In genomic region chr3:58621066-58621465, GRCm38 (mm10) we compare ENCODE assay signal across 28 mouse cellular contexts. TPM values are rescaled to one million over a fixed set of nuclear protein-coding genes. Genes with fewer than 3 reads are reported as not detected.
A peak's percentile ranks its signal among the peaks of the same experiment; 100 is the strongest.
DNase-seq lines count a peak whose midpoint lies in the region; ATAC-seq and TF ChIP-seq lines count a peak whose summit lies in the region.
"Had no signal": no experiment of that assay in that cellular context is flagged by ENCODE, and none has a peak within 500 bp of the region (broad histone marks: within the 10 kb centered on the region; RNA-seq: fewer than 3 reads in every experiment).

No protein-coding gene starts in this region.

- no peak overlapping the region for H3K4me2 ChIP-seq in midbrain, embryonic 11.5 days
- no peak overlapping the region for H3K4me2 ChIP-seq in midbrain, embryonic 13.5 days (replicated peaks)
- H3K4me2 ChIP-seq: embryonic facial prominence, embryonic 12.5 days; embryonic facial prominence, embryonic 15.5 days; forebrain, embryonic 12.5 days; forebrain, embryonic 15.5 days; heart, embryonic 11.5 days; hindbrain, embryonic 12.5 days; hindbrain, embryonic 15.5 days had no signal

- H3K36me3 ChIP-seq in midbrain, embryonic 11.5 days (ENCODE audit: control insufficient read depth, insufficient read depth, low read length), result no peaks in the 10 kb centered on the region
- no peaks in the 10 kb centered on the region for H3K36me3 ChIP-seq in midbrain, embryonic 13.5 days
- H3K36me3 ChIP-seq: embryonic facial prominence, embryonic 12.5 days; embryonic facial prominence, embryonic 15.5 days; forebrain, embryonic 12.5 days; forebrain, embryonic 15.5 days; hindbrain, embryonic 12.5 days; hindbrain, embryonic 15.5 days had no signal

- no peaks in the 10 kb centered on the region for H3K9me3 ChIP-seq in midbrain, embryonic 11.5 days (ENCODE audit: control insufficient read depth, low read length)
- no peaks in the 10 kb centered on the region for H3K9me3 ChIP-seq in midbrain, embryonic 13.5 days
- H3K9me3 ChIP-seq: embryonic facial prominence, embryonic 12.5 days; embryonic facial prominence, embryonic 15.5 days; forebrain, embryonic 12.5 days; forebrain, embryonic 15.5 days; hindbrain, embryonic 12.5 days; hindbrain, embryonic 15.5 days had no signal

- H3K9ac ChIP-seq in midbrain, embryonic 11.5 days (ENCODE audit: low read length), result no peak overlapping the region
- H3K9ac ChIP-seq in midbrain, embryonic 13.5 days (replicated peaks), result no peak overlapping the region
- H3K9ac ChIP-seq: embryonic facial prominence, embryonic 12.5 days; embryonic facial prominence, embryonic 15.5 days; forebrain, embryonic 12.5 days; forebrain, embryonic 15.5 days; hindbrain, embryonic 12.5 days; hindbrain, embryonic 15.5 days had no signal

- no peaks in the 10 kb centered on the region for H3K27me3 ChIP-seq in midbrain, embryonic 11.5 days (ENCODE audit: control insufficient read depth, insufficient read depth, low read length)
- no peaks in the 10 kb centered on the region for H3K27me3 ChIP-seq in midbrain, embryonic 13.5 days
- H3K27me3 ChIP-seq: embryonic facial prominence, embryonic 12.5 days; embryonic facial prominence, embryonic 15.5 days; forebrain, embryonic 12.5 days; forebrain, embryonic 15.5 days; hindbrain, embryonic 12.5 days; hindbrain, embryonic 15.5 days had no signal

- no peaks in the 10 kb centered on the region for H3K4me1 ChIP-seq in midbrain, embryonic 11.5 days (ENCODE audit: control insufficient read depth, insufficient read depth, low read length)
- H3K4me1 ChIP-seq in midbrain, embryonic 13.5 days (replicated peaks), result 0 out of 2 replicates have a peak, but pooled peaks cover 5% of the 10 kb centered on the region
- H3K4me1 ChIP-seq: embryonic facial prominence, embryonic 12.5 days; embryonic facial prominence, embryonic 15.5 days; forebrain, embryonic 12.5 days; forebrain, embryonic 15.5 days; hindbrain, embryonic 12.5 days; hindbrain, embryonic 15.5 days had no signal

- WGBS in midbrain, embryonic 11.5 days, result 81% methylated on average over 7 of the region's 7 CpGs
- WGBS in midbrain, embryonic 13.5 days, result 77% methylated on average over 7 of the region's 7 CpGs

- intact Hi-C loops in left cerebral cortex, adult 2 months (cut with DNase I), result no loop called here

- no peak for TF ChIP-seq CTCF in left cerebral cortex, adult 2 months (IDR thresholded peaks at IDR 0.05)

- DNase-seq in midbrain, embryonic 11.5 days (ENCODE audit: low spot score, missing footprints), result peak; percentile 73
- peak; percentile 36 for DNase-seq in retina, adult 2 months (ENCODE audit: low read depth, low spot score)
- DNase-seq in retina, postnatal 7 days (ENCODE audit: low read depth, low spot score), result peak; percentile 75
- DNase-seq in left cerebral cortex, adult 2 months (ENCODE audit: extremely low spot score in 1 of 2, low spot score in 2 of 2), result no peak
- no peak for DNase-seq in layer of hippocampus, postnatal 10 days (ENCODE audit: low spot score in 2 of 2)
- DNase-seq: adrenal gland, adult 2 months; adrenal gland, postnatal 14 days; cerebellum, adult 11-12 months; cerebellum, adult 9-10 months; cerebellum, postnatal 25 days; gastrocnemius, postnatal 36 days; heart, adult 11 months had no signal

- no peak for ATAC-seq in midbrain, embryonic 11.5 days (ENCODE audit: low FRiP score)
- ATAC-seq in midbrain, embryonic 13.5 days, result no peak
- ATAC-seq: CD4-positive, CD25-positive, alpha-beta regulatory T cell, adult 4 months; forebrain, embryonic 15.5 days had no signal

- H3K27ac ChIP-seq in midbrain, embryonic 11.5 days (ENCODE audit: low read depth, low read length), result no peak overlapping the region
- H3K27ac ChIP-seq in midbrain, embryonic 13.5 days, result no peak overlapping the region
- H3K27ac ChIP-seq in left cerebral cortex, adult 2 months, result no peak overlapping the region
- H3K27ac ChIP-seq: embryonic facial prominence, embryonic 12.5 days; embryonic facial prominence, embryonic 15.5 days; forebrain, embryonic 12.5 days; forebrain, embryonic 15.5 days; hindbrain, embryonic 12.5 days; hindbrain, embryonic 15.5 days had no signal

- no peak overlapping the region for H3K4me3 ChIP-seq in midbrain, embryonic 11.5 days (ENCODE audit: low read depth, low read length)
- no peak overlapping the region for H3K4me3 ChIP-seq in midbrain, embryonic 13.5 days (replicated peaks)
- no peak overlapping the region for H3K4me3 ChIP-seq in left cerebral cortex, adult 2 months
- H3K4me3 ChIP-seq: embryonic facial prominence, embryonic 12.5 days; embryonic facial prominence, embryonic 15.5 days; forebrain, embryonic 12.5 days; forebrain, embryonic 15.5 days; hindbrain, embryonic 12.5 days; hindbrain, embryonic 15.5 days had no signal

RNA-seq across cellular contexts. Expression of gene Erich6, which starts 15.9 kb away (rescaled TPM):
- polyA plus RNA-seq in midbrain, embryonic 11.5 days (2014; fragmentation: Nextera tagmentation; extraction: Ambion mirVana), result 0.08 TPM in 1 of 2 replicates, not detected in the other
- 0.09 and 0.12 TPM in 2 replicates for polyA plus RNA-seq in midbrain, embryonic 13.5 days (2015; fragmentation: Nextera tagmentation; extraction: Ambion mirVana)
- 1 to 10 TPM; 1.4 to 1.7 TPM for total RNA-seq in left cerebral cortex, adult 2 months (2021)
- 1 to 10 TPM in 1 of 2 experiments, under 1 TPM in 1; 0.94 to 1.1 TPM for total RNA-seq in layer of hippocampus, postnatal 10 days (2021)
- total RNA-seq: adrenal gland, postnatal 14 days; common myeloid progenitor, adult 5-6 weeks; gastrocnemius, adult 8-10 months; gastrocnemius, postnatal 36 days; heart, adult 8-10 months; heart, postnatal 25 days; hematopoietic stem cell, adult 5-6 weeks; MEL had no signal
- polyA plus RNA-seq: adrenal gland, adult 2 months; CD4-positive, CD25-positive, alpha-beta regulatory T cell, adult 4 months; embryonic facial prominence, embryonic 12.5 days; embryonic facial prominence, embryonic 15.5 days; heart, postnatal 0 days had no signal

RNA-seq across cellular contexts. Expression of gene Selenot, which starts 44.6 kb away (rescaled TPM):
- polyA plus RNA-seq in midbrain, embryonic 11.5 days (2014; fragmentation: Nextera tagmentation; extraction: Ambion mirVana), result 29.3 and 30.9 TPM in 2 replicates
- polyA plus RNA-seq in midbrain, embryonic 13.5 days (2015; fragmentation: Nextera tagmentation; extraction: Ambion mirVana), result 22.5 and 23.1 TPM in 2 replicates
- 100 to 1,000 TPM; 140 to 144 TPM for total RNA-seq in left cerebral cortex, adult 2 months (2021)
- 100 to 1,000 TPM; 168 to 170 TPM for total RNA-seq in layer of hippocampus, postnatal 10 days (2021)

Comparison
In these comparisons a context has a peak if more than half of its experiments do, and no peak if none do; other contexts are left out.
1. DNase-seq: peak in midbrain, embryonic 11.5 days (single experiment), retina, adult 2 months (single experiment) and retina, postnatal 7 days (single experiment); none in left cerebral cortex, adult 2 months (0 of 2) and layer of hippocampus, postnatal 10 days (0 of 2).